Mouse (Mus musculus): ENCODE data around the gene Reln. TPM values are rescaled to one million over a fixed set of nuclear protein-coding genes. Genes with fewer than 3 reads are reported as not detected.

The Reln gene
- under 1 TPM in 1 of 2 experiments, not detected in 1; 0.46 TPM for polyA plus RNA-seq (2017; shearing (Covaris generic))

DNA sequence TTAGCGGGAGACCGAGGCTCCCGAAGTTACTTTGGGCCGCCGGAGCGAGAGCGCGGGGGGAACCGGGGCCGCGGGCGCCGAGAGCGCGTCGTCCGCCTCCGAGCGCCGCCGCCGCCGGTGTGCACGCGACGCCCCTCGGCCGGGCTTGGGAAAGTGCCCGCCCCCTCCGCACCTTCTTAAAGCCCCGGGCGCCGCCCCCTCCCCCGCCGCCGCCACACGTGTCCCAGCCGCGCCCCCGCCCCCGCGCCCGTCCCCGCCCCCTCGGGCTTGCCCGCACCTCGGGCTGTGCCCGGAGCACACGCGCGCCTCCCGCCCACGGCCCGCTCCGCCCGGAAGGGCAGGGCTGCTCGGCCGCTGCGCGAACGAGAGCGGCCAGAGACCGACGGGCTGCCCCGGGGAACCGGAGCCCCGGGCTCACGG lies at the start of gene Reln:
Gene Reln (minus strand): TSS at position 147 of the 420 bp plus-strand sequence.
- ATAC-seq, result no peak

DNA sequence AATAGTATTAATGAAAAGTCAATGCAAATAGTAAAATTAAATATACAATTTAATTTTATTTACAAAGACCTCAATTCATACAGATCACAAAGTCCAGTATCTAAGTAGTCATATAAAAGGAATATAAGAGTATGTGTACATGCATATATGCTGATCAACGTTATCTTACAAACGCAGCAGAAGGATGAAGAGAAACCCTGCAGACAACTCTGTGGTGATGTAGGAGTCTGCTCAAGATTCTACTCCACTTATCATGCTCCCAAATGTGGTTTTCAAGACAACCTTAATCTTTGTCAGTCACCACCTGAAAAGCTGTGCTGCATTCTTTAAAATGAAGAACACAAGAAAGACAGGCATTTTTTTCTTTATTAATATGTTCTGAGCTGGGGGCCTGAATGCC lies 44.0 kb upstream of the Reln start:
- ATAC-seq, result no peak

DNA sequence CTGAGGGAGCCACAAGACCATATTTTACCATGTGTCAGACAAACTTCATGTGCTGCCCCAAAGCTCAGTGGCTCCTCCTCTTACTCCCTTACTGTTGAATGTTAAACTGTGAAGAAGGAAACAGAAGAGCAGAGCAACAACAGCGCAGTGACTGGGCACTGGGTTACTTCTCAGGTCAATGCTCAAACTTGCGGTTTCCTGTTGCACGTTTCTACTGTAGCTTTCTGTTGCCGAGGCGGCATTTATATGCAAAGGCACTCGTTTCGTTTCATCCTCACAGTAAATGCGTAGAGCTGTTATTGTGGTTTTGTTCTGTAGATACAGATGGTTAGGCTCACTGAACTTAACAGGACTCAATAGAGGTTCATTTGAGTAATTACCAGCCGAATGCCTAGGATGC lies 16.0 kb upstream of the Reln start:
- peak; percentile 52 for ATAC-seq

DNA sequence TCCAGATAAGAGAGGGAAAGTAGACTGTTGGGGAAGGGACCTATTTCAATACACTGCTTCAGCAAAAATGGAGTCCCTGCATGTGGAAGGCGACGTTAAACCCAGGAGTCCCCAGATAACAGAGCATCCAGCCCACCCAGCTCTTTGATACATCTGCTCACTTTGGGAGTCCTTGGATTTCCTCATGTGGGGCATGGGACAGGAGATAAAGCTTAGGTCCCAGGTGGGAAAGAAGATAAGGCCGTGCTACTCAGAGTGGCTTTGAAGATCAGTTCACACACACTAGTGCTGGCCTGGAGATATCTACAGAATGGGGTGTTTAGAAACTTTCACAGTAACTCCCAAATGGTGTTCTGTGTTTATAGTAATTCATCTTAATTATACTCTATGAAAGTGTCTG lies 3.9 kb upstream of the Reln start:
- ATAC-seq, result no peak

DNA sequence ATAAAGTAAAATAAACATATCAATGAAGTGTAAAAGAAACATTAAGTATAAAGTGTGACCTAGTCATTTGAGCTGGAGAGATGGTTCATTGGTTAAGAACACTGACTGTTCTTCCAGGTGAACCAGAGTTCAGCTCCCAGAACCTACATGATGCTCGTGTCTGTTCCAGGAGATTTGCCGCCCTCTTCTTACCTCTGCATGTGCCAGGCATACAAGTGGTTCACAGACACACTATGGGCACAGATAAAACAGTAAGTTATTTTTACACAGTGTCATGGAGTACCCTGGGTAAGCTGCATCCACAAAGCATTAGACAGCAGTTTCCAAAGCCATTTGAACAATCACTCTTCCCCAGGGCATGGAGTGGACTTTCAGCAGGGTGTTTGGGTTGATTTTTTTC lies 3.2 kb upstream of the Reln start:
- ATAC-seq, result no peak

DNA sequence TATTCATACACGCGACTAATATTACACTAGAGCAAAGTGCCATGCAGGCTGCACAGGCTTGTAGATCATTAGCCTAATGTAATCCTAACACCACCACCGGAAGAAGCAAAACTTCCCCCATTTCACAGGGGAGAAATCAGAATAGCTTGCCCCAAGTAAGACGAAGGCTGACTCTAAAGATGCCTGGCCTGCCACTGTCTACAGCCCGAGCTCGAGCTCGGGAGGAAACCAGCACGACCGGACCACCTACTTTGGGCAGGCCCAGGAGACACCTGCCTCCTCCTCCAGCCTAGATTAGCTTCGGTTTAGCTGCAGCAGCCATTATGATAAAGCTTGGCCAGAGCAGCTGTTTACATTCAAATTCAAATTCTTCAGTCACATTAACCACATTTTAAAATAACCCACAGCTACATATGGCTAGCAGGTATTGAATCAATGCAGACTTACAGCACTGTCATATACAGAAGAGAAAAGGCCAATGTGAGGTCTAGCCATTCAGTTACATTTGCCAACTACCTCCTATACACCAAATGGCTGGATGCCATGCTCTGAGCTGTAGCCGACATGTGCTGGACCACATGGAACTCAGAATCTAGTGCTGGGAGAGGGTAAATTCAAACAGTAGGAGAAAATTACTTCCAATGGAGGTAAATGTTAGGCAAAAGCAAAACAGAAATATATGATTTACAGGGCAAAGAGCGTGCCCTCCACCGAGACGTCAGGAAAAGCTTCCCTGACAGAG lies 1.6 kb upstream of the Reln start:
- no peak for ATAC-seq

DNA sequence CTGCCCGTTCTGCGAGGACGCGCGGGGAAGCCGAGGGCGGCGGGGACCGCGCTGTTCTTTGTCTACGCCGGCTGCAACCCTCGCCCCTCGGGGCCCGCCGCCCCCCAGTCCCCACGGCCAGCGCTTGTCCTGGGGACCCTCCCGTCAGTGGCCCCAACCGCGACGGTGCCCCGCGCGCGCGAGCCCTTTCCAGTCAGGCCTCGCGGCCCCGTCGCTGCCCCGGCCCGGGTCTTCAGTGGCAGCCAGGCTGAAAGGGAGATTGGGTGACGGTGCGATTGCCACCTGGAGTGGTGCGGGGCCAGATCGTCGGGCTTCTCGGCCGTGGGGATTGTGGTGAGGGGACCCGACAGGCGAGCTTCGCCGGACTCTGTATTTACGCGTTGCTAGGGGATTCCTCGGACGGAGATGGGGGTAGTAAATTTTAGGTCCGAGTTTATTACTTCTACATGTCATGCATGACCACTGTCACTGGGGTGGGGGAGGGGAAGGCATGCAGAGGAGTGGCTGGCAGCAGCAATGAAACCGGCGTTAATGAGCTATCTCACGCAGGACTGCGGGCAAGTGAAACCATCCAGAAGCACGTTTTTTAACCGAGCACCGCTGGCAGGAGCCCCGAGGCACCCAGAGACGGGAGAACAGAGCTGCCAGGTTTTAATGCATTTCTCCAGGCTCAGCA lies 612 bp upstream of the Reln start:
- no peak for ATAC-seq

DNA sequence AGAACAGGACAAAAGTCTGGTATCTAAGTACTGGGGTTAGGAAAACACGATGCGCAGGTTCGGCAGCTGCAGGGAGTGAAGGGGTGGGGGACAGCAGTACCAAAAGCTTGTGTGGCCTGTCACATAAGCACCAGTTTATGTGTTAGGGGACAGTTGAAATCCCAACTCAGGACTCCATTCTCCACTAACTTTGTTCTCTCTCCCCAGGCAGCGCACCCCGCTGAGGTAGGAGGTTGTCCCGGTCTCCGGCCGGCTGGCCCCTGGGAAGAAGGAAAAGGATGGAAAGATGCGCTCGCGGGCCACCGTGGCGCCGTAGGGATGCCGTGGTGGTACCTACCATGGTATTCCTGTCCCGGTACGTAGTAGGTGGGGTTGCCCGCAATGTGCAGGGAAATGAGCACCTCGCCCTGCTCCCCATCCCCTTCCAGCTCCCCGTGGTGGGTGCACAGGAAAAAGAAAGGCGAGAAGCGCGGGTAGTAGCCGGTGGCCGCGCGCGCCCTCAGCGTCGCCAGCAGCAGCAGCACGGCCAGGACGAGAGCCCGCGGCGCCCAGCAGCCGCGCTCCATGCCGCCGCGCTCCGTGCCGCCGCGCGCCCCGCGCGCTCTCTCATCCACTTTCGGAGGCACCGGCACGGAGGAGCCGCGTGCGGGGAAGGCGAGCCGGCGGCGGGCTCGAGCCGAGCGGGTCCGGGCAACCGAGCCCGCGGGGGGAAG lies 503 bp downstream of the Reln start:
- ATAC-seq, result no peak

DNA sequence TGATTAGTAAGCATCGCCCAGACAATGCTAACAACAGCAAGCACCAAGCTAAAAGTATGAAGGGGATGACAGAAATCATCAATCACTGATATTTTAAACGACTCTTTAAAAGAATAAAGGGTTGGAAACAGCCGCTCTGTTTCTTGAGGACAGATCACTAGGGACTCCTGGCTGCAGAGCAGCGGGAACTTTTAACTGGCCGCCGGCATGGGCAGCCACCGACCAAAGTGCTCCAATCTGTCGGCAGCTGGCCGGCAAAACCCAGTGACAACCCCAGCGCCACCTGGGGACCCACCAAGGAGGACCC lies 1.0 kb downstream of the Reln start:
- ATAC-seq, result no peak

DNA sequence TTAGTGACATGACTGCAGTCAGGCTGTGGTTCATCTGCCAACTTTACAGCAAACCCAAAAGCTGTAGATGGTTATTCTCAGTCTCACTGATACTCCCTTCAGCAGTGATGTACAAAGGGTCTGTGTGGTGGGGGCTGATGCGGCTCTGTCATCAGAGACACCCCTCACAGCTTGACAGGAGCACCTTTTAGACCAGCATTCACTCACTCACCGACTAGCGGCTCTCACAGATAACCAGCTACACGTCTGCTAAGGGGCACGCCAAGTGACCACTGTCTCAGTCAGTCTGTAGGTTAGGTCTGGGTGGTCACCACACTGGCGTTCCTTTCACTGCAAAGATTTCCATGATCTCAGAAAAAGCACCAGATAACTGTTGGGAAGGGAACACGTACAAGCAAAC lies 2.0 kb downstream of the Reln start:
- ATAC-seq, result no peak

DNA sequence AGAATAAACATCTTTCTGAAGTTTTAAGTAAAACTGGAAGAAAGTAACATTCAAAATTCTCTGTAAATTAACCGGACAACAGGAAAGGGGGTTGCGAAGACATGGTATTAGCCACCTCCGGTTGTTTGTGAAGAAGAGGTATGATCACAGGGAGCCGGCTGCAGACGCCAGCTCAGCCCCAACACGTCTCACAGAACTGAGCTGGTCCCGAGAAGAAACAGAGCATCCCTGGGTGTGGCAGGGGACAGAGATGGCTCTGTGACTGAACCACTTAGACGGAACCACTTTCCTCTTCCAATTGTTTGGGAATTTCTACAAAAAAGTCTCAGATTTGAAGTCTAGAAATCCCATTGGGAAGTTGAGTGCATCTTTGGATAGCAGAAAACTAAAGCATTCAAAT lies 3.5 kb downstream of the Reln start:
- no peak for ATAC-seq

DNA sequence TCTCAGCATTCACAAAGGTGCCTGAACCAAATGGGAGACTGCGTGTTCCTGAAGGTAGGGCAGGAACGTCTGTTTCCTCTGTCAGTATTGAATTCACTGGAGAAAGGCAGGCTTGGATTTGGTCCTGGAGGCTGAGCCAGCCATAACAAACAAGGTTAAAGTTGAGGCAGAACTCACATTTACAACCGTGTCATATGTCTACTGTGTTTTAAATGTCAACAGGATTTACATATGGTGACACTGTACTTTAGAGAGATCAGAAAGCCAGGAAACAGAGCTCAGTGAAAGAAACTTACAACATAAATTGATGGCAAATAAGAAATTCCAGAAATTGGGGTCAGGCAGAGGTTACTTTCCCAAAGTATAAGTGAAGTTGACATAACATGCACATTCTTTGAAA lies 9.1 kb downstream of the Reln start:
- no peak for ATAC-seq

DNA sequence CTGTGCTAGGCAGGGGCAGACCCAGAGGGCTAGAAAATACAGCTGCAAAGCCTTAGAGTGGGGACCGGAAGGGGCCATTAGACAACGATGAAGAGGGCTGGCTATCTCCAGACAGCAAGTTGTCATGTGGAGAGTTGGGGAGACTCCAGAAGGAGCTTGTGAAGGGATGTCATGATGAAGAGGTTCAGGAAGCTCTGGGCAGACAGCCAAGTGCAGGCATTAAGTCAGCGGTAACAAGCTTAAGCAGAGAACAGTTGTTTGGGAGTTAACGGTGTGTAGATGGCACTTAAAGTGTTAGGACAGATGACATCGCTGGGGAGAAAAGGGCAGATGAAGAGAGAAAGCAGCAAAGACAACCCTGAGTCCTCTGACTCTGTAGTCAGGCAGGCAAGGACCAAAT lies 13.7 kb downstream of the Reln start:
- no peak for ATAC-seq

DNA sequence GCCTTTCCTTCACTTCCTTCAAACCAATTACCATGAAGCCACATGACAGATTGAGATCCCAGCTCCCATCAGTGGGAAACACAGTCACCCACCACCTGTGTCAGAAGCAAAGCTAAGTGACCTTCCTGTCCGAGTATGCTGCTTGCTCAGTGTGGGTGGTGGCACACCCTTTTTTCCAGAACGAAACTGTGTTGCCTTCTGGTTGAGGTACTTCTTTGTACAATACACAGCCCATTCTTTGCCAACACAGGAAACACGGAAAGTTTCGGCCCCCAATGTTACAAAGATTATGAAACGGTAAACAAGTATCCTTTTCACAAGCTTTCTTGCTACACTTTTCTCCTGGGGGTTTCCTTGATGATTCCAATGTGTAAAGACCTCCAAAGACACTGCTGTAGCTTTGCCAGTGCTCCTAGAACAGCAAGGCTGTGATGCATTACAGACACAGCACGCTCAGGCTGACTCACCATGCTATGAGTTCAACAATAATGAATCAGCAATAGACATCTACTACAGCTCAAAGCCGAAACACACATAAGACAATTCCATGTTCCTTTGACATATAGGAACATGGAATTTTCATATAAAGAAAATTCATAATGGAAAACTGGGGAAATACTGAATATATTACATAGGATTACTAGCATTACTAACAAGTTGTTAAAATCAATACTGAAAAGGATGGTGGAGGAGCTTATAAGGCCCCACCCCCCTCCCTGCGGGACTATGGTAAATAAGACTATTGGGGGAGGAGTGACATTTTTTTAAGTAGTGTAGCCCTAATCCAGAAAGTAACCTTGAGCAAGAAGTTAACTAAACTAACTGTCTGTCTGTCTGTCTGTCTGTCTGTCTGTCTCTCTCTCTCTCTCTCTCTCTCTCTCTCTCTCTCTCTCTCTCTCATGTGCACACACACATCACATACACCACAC lies 15.8 kb downstream of the Reln start:
- ATAC-seq, result no peak

DNA sequence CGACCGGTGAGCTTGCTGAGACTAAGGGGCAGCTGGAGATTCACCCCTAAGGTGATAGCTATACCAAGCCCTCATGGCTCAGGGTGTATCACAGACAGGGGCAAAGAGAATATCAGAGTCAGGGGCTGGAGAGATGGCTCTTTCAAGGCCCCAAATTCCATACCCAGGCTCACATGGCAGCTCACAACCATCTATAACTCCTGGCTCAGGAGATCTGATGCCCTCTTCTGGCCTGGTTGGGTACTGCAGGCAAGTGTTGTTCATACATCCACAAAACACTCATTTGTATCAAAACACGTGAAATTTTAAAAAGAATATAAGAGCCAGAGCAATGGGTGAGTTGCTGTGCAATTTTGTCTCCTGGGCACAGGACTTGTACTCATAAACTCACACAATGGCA lies 17.3 kb downstream of the Reln start:
- no peak for ATAC-seq

DNA sequence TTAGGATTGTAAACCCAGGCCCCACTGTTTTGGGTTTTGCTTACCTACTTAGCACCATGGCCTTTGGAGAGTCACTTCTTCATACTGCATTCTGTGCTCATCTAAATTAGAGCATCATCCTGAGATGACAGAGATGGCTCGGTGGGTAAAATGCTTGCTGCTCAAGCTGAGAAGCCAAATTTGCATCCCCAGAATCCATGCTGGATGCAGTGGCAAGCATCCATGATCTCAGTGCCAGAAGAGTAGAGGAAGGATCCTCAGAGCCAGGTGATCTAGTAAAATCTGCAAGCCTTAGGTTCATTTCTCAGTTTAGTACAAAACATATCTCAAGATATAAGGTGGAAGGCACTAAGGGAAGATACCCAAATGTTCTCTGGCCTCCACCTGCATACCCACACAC lies 20.7 kb downstream of the Reln start:
- ATAC-seq, result no peak

DNA sequence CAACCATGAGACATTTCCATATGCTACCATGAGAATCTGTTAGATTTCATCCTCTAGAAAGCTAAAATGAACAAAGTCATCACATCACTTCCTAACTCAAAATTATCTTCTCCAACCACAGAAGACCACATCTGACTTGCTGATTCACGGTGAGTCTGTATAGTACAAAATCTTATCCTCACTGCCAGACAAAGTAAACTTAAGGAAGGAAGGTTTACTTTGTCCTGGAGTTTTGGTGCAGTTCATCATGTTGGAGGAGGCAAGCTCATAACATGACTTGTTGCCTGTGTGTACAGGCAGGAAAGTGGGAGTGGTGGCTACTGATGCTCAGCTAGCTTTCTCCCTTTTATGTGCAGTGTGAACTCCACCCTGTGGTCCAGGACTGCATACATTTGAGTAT lies 26.7 kb downstream of the Reln start:
- ATAC-seq, result no peak

DNA sequence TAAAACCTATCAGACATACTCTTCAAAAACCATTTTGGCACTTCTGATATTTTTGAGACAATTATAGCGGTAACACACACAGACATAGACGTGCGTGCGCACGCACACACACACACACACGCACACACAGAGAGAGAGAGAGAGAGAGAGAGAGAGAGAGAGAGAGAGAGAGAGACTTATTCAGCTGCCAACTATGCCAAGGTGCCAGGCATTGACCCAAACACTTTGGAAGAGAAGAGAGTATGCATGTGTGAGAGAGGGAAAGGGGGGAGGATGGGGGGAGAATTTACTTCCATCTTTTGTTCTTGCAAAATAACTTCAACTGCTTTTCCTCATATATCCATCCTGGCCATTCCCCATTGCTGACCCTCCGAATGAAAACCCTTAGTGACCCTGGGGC lies 28.0 kb downstream of the Reln start:
- ATAC-seq, result no peak

DNA sequence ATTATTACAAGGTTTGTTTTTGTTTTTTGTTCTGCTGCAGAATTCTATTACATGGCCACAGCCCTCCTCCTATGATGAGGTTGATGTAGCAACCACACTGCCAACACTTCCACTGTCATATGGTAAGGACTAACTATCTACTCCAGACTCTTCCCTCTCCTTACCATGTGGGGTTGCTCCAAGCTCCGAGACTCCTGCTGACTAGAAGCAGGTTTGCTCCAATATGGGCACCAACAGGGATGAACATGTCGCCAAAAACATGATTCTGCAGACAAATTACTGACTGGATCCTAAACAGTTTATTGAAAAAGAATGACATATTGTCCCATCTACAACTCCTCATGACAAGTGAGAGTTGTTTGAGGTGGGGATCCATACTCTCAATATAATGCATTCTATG lies 28.5 kb downstream of the Reln start:
- ATAC-seq, result no peak

DNA sequence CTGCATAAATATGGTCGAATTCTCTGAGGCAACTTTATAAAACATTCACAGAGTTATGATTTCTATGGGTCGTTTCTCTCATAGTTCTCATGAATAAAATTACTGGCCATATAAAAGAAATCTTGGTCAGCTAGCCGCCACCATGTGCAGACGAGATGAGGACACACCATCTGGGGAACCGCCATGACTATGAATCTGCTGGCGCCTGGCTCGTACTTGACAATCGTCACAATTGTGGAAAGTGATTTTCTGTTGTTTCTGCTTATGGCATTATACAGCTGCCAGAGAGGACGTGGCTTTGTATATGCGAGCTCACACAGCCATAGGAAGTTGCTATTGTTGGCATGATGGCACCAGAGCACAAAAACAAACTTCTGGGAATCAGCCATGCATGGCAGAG lies 31.5 kb downstream of the Reln start:
- ATAC-seq, result no peak

DNA sequence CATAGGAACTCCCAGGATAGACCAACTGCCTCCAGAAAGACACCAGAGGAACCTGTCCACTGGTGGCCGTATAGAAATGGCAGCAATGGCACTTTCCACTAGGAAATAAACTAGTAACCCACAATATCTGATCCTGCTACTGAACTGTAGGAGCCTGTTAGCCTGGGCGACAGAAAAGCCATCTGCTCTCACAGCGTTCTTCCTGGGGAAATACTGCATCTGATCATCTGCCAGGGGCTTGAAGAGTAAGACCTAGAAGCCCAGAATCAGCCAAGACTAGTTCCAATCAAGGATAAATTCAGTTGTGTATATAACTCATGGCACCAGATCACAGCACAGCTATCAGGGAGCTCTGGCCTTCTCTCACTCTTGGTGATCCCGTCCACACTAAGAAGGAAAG lies 33.5 kb downstream of the Reln start:
- no peak for ATAC-seq

DNA sequence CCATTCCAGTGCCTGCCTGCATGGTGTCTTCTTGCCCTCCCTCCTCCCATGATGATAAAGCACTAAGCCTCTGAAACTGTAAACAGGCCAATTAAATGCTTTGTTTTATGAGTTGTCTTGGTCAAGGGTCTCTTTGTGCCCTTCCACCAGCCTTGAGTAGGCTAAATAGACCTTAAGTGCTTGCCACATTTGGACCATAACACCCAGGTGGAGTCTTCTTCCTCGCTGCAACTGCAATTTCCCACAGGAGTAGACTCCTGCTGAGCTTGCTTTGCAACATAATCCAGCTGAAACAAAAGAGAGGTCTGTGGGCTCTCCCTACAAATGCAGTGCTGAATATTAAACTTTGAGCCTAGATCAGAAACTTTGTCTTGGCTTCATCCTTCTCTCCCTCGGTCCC lies 35.5 kb downstream of the Reln start:
- no peak for ATAC-seq

DNA sequence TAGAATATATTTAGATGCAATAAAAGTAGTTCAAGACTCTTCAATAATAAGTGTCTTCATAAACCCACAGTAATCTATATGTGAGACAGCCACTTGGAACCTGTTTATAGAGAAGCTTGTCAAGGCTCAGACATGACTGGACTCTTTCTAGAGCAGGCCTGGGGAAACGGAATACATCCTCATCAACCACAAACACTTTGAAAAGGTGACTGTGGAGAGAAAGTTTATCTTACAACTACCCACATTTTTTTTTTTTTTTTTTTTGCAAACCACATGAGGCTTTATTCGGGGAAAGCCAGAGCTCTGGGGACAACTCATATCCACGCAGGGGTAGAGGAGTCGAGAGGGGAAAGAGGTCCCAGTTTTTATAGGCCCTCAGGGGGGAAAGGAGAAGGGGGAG lies 36.6 kb downstream of the Reln start:
- no peak for ATAC-seq
